In genomic region chr17:69151281-69151680, GRCm38 (mm10) we compare ENCODE assay signal across 16 mouse cellular contexts.
DNase-seq lines count a peak whose midpoint lies in the region; ATAC-seq and TF ChIP-seq lines count a peak whose summit lies in the region.
"Had no signal": no experiment of that assay in that cellular context is flagged by ENCODE, and none has a peak within 500 bp of the region (broad histone marks: within the 10 kb centered on the region; RNA-seq: fewer than 3 reads in every experiment).

No protein-coding gene starts in this region.

- no peaks in the 10 kb centered on the region for H3K9me3 ChIP-seq in intestine, postnatal 0 days (ENCODE audit: control insufficient read depth)
- H3K9me3 ChIP-seq in intestine, embryonic 15.5 days = no peaks in the 10 kb centered on the region
- no peaks in the 10 kb centered on the region for H3K9me3 ChIP-seq in embryonic facial prominence, embryonic 10.5 days
- H3K9me3 ChIP-seq: embryonic facial prominence, embryonic 13.5 days; forebrain, embryonic 13.5 days; heart, embryonic 13.5 days had no signal

- H3K9ac ChIP-seq in intestine, postnatal 0 days (ENCODE audit: low read depth, low read length) = no peak overlapping the region
- no peak overlapping the region for H3K9ac ChIP-seq in intestine, embryonic 15.5 days
- H3K9ac ChIP-seq: embryonic facial prominence, embryonic 13.5 days; forebrain, embryonic 13.5 days; heart, embryonic 13.5 days; liver, embryonic 14.5 days had no signal

- H3K4me1 ChIP-seq in intestine, postnatal 0 days (replicated peaks; ENCODE audit: control insufficient read depth, insufficient read depth, low read length) = no peaks in the 10 kb centered on the region
- H3K4me1 ChIP-seq in intestine, embryonic 15.5 days (replicated peaks) = no peaks in the 10 kb centered on the region
- H3K4me1 ChIP-seq in embryonic facial prominence, embryonic 10.5 days = peaks cover 17% of the 10 kb centered on the region
- H3K4me1 ChIP-seq in kidney, adult 2 months (ENCODE audit: control insufficient read depth, insufficient read depth, low read length) = no peaks in the 10 kb centered on the region

- WGBS in intestine, postnatal 0 days = 32% methylated on average over 3 of the region's 3 CpGs
- 26% methylated on average over 3 of the region's 3 CpGs for WGBS in intestine, embryonic 15.5 days
- 22% methylated on average over 3 of the region's 3 CpGs for WGBS in embryonic facial prominence, embryonic 10.5 days
- WGBS in kidney, adult 2 months = 38% methylated on average over 3 of the region's 3 CpGs

- no peak overlapping the region for H3K4me3 ChIP-seq in intestine, postnatal 0 days (ENCODE audit: low read depth, low read length)
- no peak overlapping the region for H3K4me3 ChIP-seq in intestine, embryonic 15.5 days (replicated peaks)
- no peak overlapping the region for H3K4me3 ChIP-seq in embryonic facial prominence, embryonic 10.5 days
- no peak overlapping the region for H3K4me3 ChIP-seq in kidney, adult 2 months (ENCODE audit: insufficient read depth, low read depth, low read length)
- H3K4me3 ChIP-seq: embryonic facial prominence, embryonic 13.5 days; forebrain, embryonic 13.5 days; heart, embryonic 13.5 days had no signal

- no peak for ATAC-seq in intestine, postnatal 0 days
- no peak for ATAC-seq in intestine, embryonic 15.5 days
- ATAC-seq: forebrain, embryonic 13.5 days; hindbrain, embryonic 16.5 days; Patski had no signal

- no peak overlapping the region for H3K4me2 ChIP-seq in intestine, postnatal 0 days (replicated peaks; ENCODE audit: low read depth)
- H3K4me2 ChIP-seq in intestine, embryonic 15.5 days (replicated peaks) = no peak overlapping the region
- H3K4me2 ChIP-seq: embryonic facial prominence, embryonic 13.5 days; forebrain, embryonic 13.5 days; heart, embryonic 13.5 days had no signal

- H3K27ac ChIP-seq in intestine, postnatal 0 days (ENCODE audit: low read depth, low read length) = no peak overlapping the region
- H3K27ac ChIP-seq in intestine, embryonic 15.5 days = no peak overlapping the region
- no peak overlapping the region for H3K27ac ChIP-seq in embryonic facial prominence, embryonic 10.5 days (replicated peaks)
- H3K27ac ChIP-seq in kidney, adult 2 months (ENCODE audit: insufficient read depth, low read depth, low read length) = no peak overlapping the region
- H3K27ac ChIP-seq: embryonic facial prominence, embryonic 13.5 days; forebrain, embryonic 13.5 days; heart, embryonic 13.5 days; liver, embryonic 14.5 days; macrophage had no signal

- TF ChIP-seq POLR2A in kidney, adult 2 months (IDR thresholded peaks at IDR 0.05; ENCODE audit: low read depth, low read length) = no peak

- H3K36me3 ChIP-seq in intestine, postnatal 0 days (ENCODE audit: control insufficient read depth, insufficient read depth) = no peaks in the 10 kb centered on the region
- no peaks in the 10 kb centered on the region for H3K36me3 ChIP-seq in intestine, embryonic 15.5 days
- no peaks in the 10 kb centered on the region for H3K36me3 ChIP-seq in embryonic facial prominence, embryonic 10.5 days (replicated peaks)
- H3K36me3 ChIP-seq in kidney, adult 2 months (ENCODE audit: control insufficient read depth, insufficient read depth, low read length) = no peaks in the 10 kb centered on the region
- H3K36me3 ChIP-seq: embryonic facial prominence, embryonic 13.5 days; heart, embryonic 13.5 days had no signal

- peak; percentile 40 for TF ChIP-seq CTCF in intestine, postnatal 0 days (IDR thresholded peaks at IDR 0.05; ENCODE audit: low read depth)
- no peak for TF ChIP-seq CTCF in kidney, adult 2 months (conservative IDR thresholded peaks at IDR 0.05; ENCODE audit: insufficient read depth, insufficient read length, low read depth, low read length)

- DNase-seq in retina, embryonic 14.5 days (ENCODE audit: low spot score) = peak; percentile 31
- no peak for DNase-seq in retina, postnatal 1 day
- DNase-seq in embryonic facial prominence, embryonic 10.5 days (ENCODE audit: low spot score) = peak; percentile 61
- no peak for DNase-seq in right cerebral cortex, postnatal 36 days (ENCODE audit: low spot score in 2 of 2)
- no peak for DNase-seq in kidney, adult 2 months
- DNase-seq: cerebellum, adult 9-10 months; thymus, postnatal 14 days had no signal

- H3K27me3 ChIP-seq in intestine, postnatal 0 days (replicated peaks; ENCODE audit: control insufficient read depth, insufficient read depth, low read length) = no peaks in the 10 kb centered on the region
- no peaks in the 10 kb centered on the region for H3K27me3 ChIP-seq in intestine, embryonic 15.5 days (replicated peaks)
- H3K27me3 ChIP-seq in embryonic facial prominence, embryonic 10.5 days (replicated peaks; ENCODE audit: low read depth, poor library complexity, severe bottlenecking) = peaks cover 18% of the 10 kb centered on the region
- no peaks in the 10 kb centered on the region for H3K27me3 ChIP-seq in kidney, adult 2 months (replicated peaks; ENCODE audit: control insufficient read depth, insufficient read depth, low read length)
- H3K27me3 ChIP-seq: embryonic facial prominence, embryonic 13.5 days; forebrain, embryonic 13.5 days; heart, embryonic 13.5 days; Patski had no signal

Comparison
In these comparisons a context has a peak if more than half of its experiments do, and no peak if none do; other contexts are left out.
1. DNase-seq: peak in retina, embryonic 14.5 days (single experiment) and embryonic facial prominence, embryonic 10.5 days (single experiment); none in retina, postnatal 1 day (single experiment), right cerebral cortex, postnatal 36 days (0 of 2) and kidney, adult 2 months (single experiment).